Mouse (Mus musculus) stomach, embryonic 14.5 days (tissue): ENCODE results near the gene Zkscan7. TPM values are rescaled to one million over a fixed set of nuclear protein-coding genes. Genes with fewer than 3 reads are reported as not detected.

Experiments used
- ATAC-seq: fragments of 200-750 bp; cut with Nextera tagmentation; 2 replicates; pipeline ENCODE4 v1.8.0; 2017; ENCODE audit warnings: low read depth, moderate TSS enrichment; ENCODE audit not compliant: insufficient number of reproducible peaks, insufficient read depth, low FRiP score
- H3K27ac ChIP-seq: fragments of 300-500 bp; sonication (generic); 2 replicates; pipeline ENCODE4 v1.5.1; 2014; ENCODE audit warnings: mild to moderate bottlenecking, low read length, moderate library complexity, mixed read lengths
- H3K27me3 ChIP-seq: fragments of 300-500 bp; sonication (generic); 2 replicates; pipeline ENCODE4 v1.6.1; 2014; ENCODE audit warnings: low read length, control low read depth, mixed read lengths; ENCODE audit not compliant: control insufficient read depth, insufficient read depth
- H3K36me3 ChIP-seq: fragments of 300-500 bp; sonication (generic); 2 replicates; pipeline ENCODE4 v1.6.1; 2014; ENCODE audit warnings: mild to moderate bottlenecking, control low read depth, low read length, moderate library complexity, mixed read lengths; ENCODE audit not compliant: control insufficient read depth, insufficient read depth
- H3K4me1 ChIP-seq: fragments of 300-500 bp; sonication (generic); 2 replicates; pipeline ENCODE4 v1.6.1; 2014; ENCODE audit warnings: low read length, control low read depth, mixed read lengths; ENCODE audit not compliant: control insufficient read depth, insufficient read depth
- H3K4me2 ChIP-seq: fragments of 300-500 bp; sonication (generic); replicated peaks from 2 replicates; pipeline ENCODE4 v1.6.1; 2014; ENCODE audit warnings: low read depth, low read length, control low read depth
- H3K4me3 ChIP-seq: fragments of 300-500 bp; sonication (generic); 2 replicates; pipeline ENCODE4 v1.5.1; 2014; ENCODE audit warnings: low read depth, low read length, control low read depth
- H3K9ac ChIP-seq: fragments of 300-500 bp; sonication (generic); replicated peaks from 2 replicates; pipeline ENCODE4 v1.6.1; 2014; ENCODE audit warnings: low read depth, mild to moderate bottlenecking, control low read depth, low read length, moderate library complexity, mixed read lengths
- H3K9me3 ChIP-seq: fragments of 300-500 bp; sonication (generic); 2 replicates; pipeline ENCODE4 v1.6.1; 2016; ENCODE audit warnings: low read depth, low read length, control low read depth; ENCODE audit not compliant: control insufficient read depth
- WGBS: fragments of 180-500 bp; shearing (Covaris S2); extraction: QIAGEN DNeasy Blood & Tissue Kit; methylation state at CpG from one replicate; pipeline ENCODE4 v1.1.7; 2014; 5-methylcytosine and 5-hydroxymethylcytosine counted together
- polyA plus RNA-seq: library from polyadenylated mRNA; unstranded; fragments of >200 nt; fragmentation: Nextera tagmentation; extraction: Ambion mirVana; gene quantifications from 2 replicates; pipeline ENCODE4 v1.2.1, GENCODE M21; 2014

Gene Zkscan7
- polyA plus RNA-seq, 1 experiment from 2014 or later, result 2.7 TPM

DNA sequence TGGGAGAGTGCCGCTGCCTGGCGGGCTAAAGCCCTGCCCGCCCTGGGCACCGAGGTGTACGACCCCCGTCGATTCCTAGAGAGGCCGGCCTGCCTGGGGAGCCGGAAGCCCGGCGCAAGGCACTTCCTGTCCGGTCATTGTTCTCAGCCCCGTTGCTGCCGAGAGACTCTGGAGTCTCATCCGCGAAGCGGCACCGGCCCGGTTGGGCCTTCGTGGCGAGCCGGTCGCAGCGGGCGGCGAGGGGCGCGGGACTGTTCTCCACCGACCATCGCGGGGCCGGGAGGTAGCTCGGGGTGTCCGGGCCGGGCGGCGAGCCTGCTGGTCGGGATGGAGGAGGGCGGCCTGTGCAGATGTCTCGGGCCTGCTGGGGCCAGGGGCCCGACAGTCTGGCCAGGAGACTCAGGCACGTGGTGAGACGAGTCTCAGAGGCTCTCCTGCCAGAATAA lies 37.5 kb downstream of the Zkscan7 start, which contains the start of gene Zfp105:
Zfp105 (plus strand) TSS at position 137 of the 446 bp plus-strand sequence.
- under 1% methylated on average over 43 of the region's 43 CpGs for WGBS
- peak; percentile 97 for ATAC-seq
- Histone ChIP-seq H3K27me3 (no peaks in the 10 kb centered on the region), H3K36me3 (peaks cover 33% of the 10 kb centered on the region), H3K4me2 (peak within 1 kb of the TSS; percentile 60), H3K4me3 (peak within 1 kb of the TSS; percentile 62), H3K9me3 (no peaks in the 10 kb centered on the region), H3K27ac (peak within 1 kb of the TSS; percentile 82), H3K9ac (peak within 1 kb of the TSS; percentile 90), H3K4me1 (peaks cover 4% of the 10 kb centered on the region; the same call in 1 of the 2 replicates)

DNA sequence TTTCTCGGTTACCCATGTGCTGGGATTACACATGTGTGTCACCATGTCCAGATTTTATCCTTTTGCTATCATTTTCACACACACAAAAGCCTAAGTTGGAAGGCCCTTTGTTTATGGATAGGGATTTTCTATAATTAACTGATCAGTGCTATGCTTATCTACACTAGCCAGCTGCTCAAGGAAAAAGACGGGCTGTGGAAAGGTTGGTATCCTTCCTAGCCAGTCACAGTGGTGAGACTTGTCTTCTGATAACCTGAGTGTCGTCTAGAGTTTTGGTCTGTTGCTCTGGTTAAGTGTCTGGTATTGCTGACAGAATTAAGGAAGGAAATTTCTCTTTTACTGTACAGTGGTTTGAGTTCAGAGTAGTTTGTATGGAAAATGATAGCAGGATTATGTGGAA lies 43.4 kb downstream of the Zkscan7 start:
- Histone ChIP-seq H3K27ac (no peak overlapping the region), H3K4me2 (no peak overlapping the region), H3K9me3 (no peaks in the 10 kb centered on the region), H3K4me1 (peaks cover under 1% of the 10 kb centered on the region; the same call in 1 of the 2 replicates), H3K4me3 (no peak overlapping the region), H3K9ac (no peak overlapping the region), H3K36me3 (peaks cover 73% of the 10 kb centered on the region), H3K27me3 (no peaks in the 10 kb centered on the region)
- no peak for ATAC-seq
- WGBS, result 94% methylated on average over 3 of the region's 3 CpGs

Other genes with a start within 250 kb of the Zkscan7 start
- gene Topaz1, start 138.3 kb upstream of the Zkscan7 start, polyA plus RNA-seq, result 0.06 TPM in 1 of 2 replicates, not detected in the other
- 7.2 and 7.8 TPM in 2 replicates for gene Tcaim, start 80.1 kb upstream of the Zkscan7 start, polyA plus RNA-seq
- 0.72 TPM in 1 of 2 replicates, not detected in the other for gene Gm35549, start 41.6 kb upstream of the Zkscan7 start, polyA plus RNA-seq
- 68.3 and 69.6 TPM in 2 replicates for gene Zfp445, start 19.7 kb upstream of the Zkscan7 start, polyA plus RNA-seq
- gene Zfp105, start 37.4 kb downstream of the Zkscan7 start, polyA plus RNA-seq, result 17.8 and 21.1 TPM in 2 replicates
- gene 1110059G10Rik, start 65.3 kb downstream of the Zkscan7 start, polyA plus RNA-seq, result 34.1 and 39.0 TPM in 2 replicates
- gene Kif15, start 65.4 kb downstream of the Zkscan7 start, polyA plus RNA-seq, result 63.6 and 75.7 TPM in 2 replicates
- 24.8 and 24.9 TPM in 2 replicates for gene Tmem42, start 135.6 kb downstream of the Zkscan7 start, polyA plus RNA-seq
- 0.87 TPM in 1 of 2 replicates, not detected in the other for gene Tgm4, start 149.0 kb downstream of the Zkscan7 start, polyA plus RNA-seq
- 55.9 and 57.3 TPM in 2 replicates for gene Zdhhc3, start 227.5 kb downstream of the Zkscan7 start, polyA plus RNA-seq
- 123 and 133 TPM in 2 replicates for gene Exosc7, start 227.5 kb downstream of the Zkscan7 start, polyA plus RNA-seq